ENCODE assay signal across 22 mouse cellular contexts in the genomic region with DNA sequence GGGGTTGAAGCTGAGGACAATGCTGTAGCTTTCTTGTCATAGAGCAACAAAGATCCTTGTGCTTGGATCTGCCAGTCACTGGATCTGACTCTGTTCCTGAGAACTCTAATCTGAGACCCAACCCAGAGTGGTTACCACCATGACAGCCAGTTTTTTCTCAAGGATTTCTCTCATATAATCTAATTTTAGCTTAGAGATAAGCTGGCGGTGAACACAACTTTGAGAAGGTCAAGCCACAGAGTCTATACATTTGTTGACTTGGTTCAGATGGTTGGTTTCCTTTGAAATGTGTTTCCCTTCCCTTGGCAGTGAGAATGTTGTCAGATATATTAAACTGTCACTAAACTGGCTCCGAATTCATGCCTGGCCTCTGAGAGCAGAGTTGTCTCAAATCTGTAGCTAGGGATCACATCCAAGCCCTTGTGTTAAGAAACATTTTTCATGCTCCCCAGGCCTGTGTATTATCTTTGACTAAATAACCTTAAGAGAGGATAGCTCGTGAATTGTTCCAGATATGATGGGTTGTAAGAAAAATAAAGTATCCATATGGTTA. TPM values are rescaled to one million over a fixed set of nuclear protein-coding genes. Genes with fewer than 3 reads are reported as not detected.
DNase-seq lines count a peak whose midpoint lies in the region; ATAC-seq and TF ChIP-seq lines count a peak whose summit lies in the region.
"Had no signal": no experiment of that assay in that cellular context is flagged by ENCODE, and none has a peak within 500 bp of the region (broad histone marks: within the 10 kb centered on the region; RNA-seq: fewer than 3 reads in every experiment).

No protein-coding gene starts in this region.

- TF ChIP-seq CTCF in forebrain, postnatal 0 days (IDR thresholded peaks at IDR 0.05; ENCODE audit: low read depth): no peak

- 63% methylated on average over 3 of the region's 3 CpGs for WGBS in forebrain, postnatal 0 days
- WGBS in forebrain, embryonic 14.5 days: 83% methylated on average over 3 of the region's 3 CpGs
- 53% methylated on average over 3 of the region's 3 CpGs for WGBS in kidney, embryonic 15.5 days

- H3K9ac ChIP-seq in forebrain, postnatal 0 days: no peak overlapping the region
- H3K9ac ChIP-seq in forebrain, embryonic 14.5 days (ENCODE audit: low read length): no peak overlapping the region
- H3K9ac ChIP-seq in kidney, embryonic 15.5 days: no peak overlapping the region
- H3K9ac ChIP-seq: embryonic facial prominence, embryonic 15.5 days; hindbrain, embryonic 13.5 days had no signal

- H3K36me3 ChIP-seq in forebrain, postnatal 0 days (ENCODE audit: insufficient read depth): no peaks in the 10 kb centered on the region
- H3K36me3 ChIP-seq in forebrain, embryonic 14.5 days (ENCODE audit: control insufficient read depth, insufficient read depth, low read length): no peaks in the 10 kb centered on the region
- no peaks in the 10 kb centered on the region for H3K36me3 ChIP-seq in kidney, embryonic 15.5 days
- H3K36me3 ChIP-seq: embryonic facial prominence, embryonic 15.5 days; forebrain, embryonic 10.5 days; hindbrain, embryonic 13.5 days had no signal

- peak; percentile 53; the same call in 1 of the 2 replicates for ATAC-seq in forebrain, postnatal 0 days
- ATAC-seq in forebrain, embryonic 14.5 days: no peak
- peak; percentile 67; the same call in 1 of the 2 replicates for ATAC-seq in kidney, embryonic 15.5 days (replicated peaks; ENCODE audit: low FRiP score)
- ATAC-seq in megakaryocyte progenitor cell, adult 5-6 weeks (replicated peaks; ENCODE audit: poor library complexity): peak; percentile 31; the same call in 1 of the 2 replicates
- ATAC-seq: activated CD4-positive, CD25-positive, alpha-beta regulatory T cell, adult 4 months; hindbrain, postnatal 0 days; Patski had no signal

- H3K4me2 ChIP-seq in forebrain, postnatal 0 days (ENCODE audit: low read depth): no peak overlapping the region
- H3K4me2 ChIP-seq in forebrain, embryonic 14.5 days (ENCODE audit: low read length): no peak overlapping the region
- no peak overlapping the region for H3K4me2 ChIP-seq in kidney, embryonic 15.5 days
- H3K4me2 ChIP-seq: embryonic facial prominence, embryonic 15.5 days; hindbrain, embryonic 13.5 days had no signal

- H3K9me3 ChIP-seq in forebrain, postnatal 0 days (ENCODE audit: low read length): no peaks in the 10 kb centered on the region
- H3K9me3 ChIP-seq in forebrain, embryonic 14.5 days (replicated peaks; ENCODE audit: control insufficient read depth, low read length): no peaks in the 10 kb centered on the region
- no peaks in the 10 kb centered on the region for H3K9me3 ChIP-seq in kidney, embryonic 15.5 days (replicated peaks)
- H3K9me3 ChIP-seq: embryonic facial prominence, embryonic 15.5 days; forebrain, embryonic 10.5 days; hindbrain, embryonic 13.5 days had no signal

- H3K27ac ChIP-seq in forebrain, postnatal 0 days (ENCODE audit: low read depth, low read length): no peak overlapping the region
- no peak overlapping the region for H3K27ac ChIP-seq in forebrain, embryonic 14.5 days (ENCODE audit: low read depth, low read length)
- peak overlapping the region; percentile 56 for H3K27ac ChIP-seq in kidney, embryonic 15.5 days
- H3K27ac ChIP-seq: embryonic facial prominence, embryonic 15.5 days; forebrain, embryonic 10.5 days; hindbrain, embryonic 13.5 days; hindbrain, postnatal 0 days had no signal

- H3K27me3 ChIP-seq in forebrain, postnatal 0 days (ENCODE audit: insufficient read depth, low read length): no peaks in the 10 kb centered on the region
- H3K27me3 ChIP-seq in forebrain, embryonic 14.5 days (replicated peaks; ENCODE audit: control insufficient read depth, insufficient read depth, low read length): no peaks in the 10 kb centered on the region
- no peaks in the 10 kb centered on the region for H3K27me3 ChIP-seq in kidney, embryonic 15.5 days
- H3K27me3 ChIP-seq: CH12.LX; embryonic facial prominence, embryonic 15.5 days; hindbrain, embryonic 13.5 days had no signal

- H3K4me1 ChIP-seq in forebrain, postnatal 0 days (ENCODE audit: insufficient read depth): no peaks in the 10 kb centered on the region
- H3K4me1 ChIP-seq in forebrain, embryonic 14.5 days (ENCODE audit: control insufficient read depth, insufficient read depth, low read length): no peaks in the 10 kb centered on the region
- no peaks in the 10 kb centered on the region for H3K4me1 ChIP-seq in kidney, embryonic 15.5 days
- H3K4me1 ChIP-seq: embryonic facial prominence, embryonic 15.5 days; forebrain, embryonic 10.5 days; hindbrain, embryonic 13.5 days had no signal

- DNase-seq in forebrain, postnatal 0 days: peak; percentile 15
- no peak for DNase-seq in forebrain, embryonic 14.5 days (ENCODE audit: low spot score)
- DNase-seq in kidney, adult 11 months: no peak
- peak; percentile 92 for DNase-seq in 416B (ENCODE audit: low read depth)
- DNase-seq in layer of hippocampus, adult 8-10 months (ENCODE audit: low spot score in 2 of 2): no peak
- DNase-seq: adrenal gland, postnatal 14 days; cerebellum, adult 18-20 months; cerebellum, adult 9-11 months; embryo, embryonic 11 days; gastrocnemius, postnatal 36 days; heart, adult 11 months; heart, postnatal 14 days had no signal

- H3K4me3 ChIP-seq in forebrain, postnatal 0 days (ENCODE audit: low read depth, low read length): no peak overlapping the region
- no peak overlapping the region for H3K4me3 ChIP-seq in forebrain, embryonic 14.5 days (ENCODE audit: low read depth, low read length)
- no peak overlapping the region for H3K4me3 ChIP-seq in kidney, embryonic 15.5 days (replicated peaks)
- H3K4me3 ChIP-seq: embryonic facial prominence, embryonic 15.5 days; erythroblast, embryonic 14.5 days; forebrain, embryonic 10.5 days; hindbrain, embryonic 13.5 days had no signal

RNA-seq across cellular contexts. Expression of a gene that starts 15.0 kb away (rescaled TPM):
- total RNA-seq in forebrain, postnatal 0 days (2014; rRNA removed): 60.2 and 63.4 TPM in 2 replicates
- 31.2 and 37.1 TPM in 2 replicates for polyA plus RNA-seq in forebrain, postnatal 0 days (2015; fragmentation: Nextera tagmentation; extraction: Ambion mirVana)
- polyA plus RNA-seq in forebrain, embryonic 14.5 days (2014; fragmentation: Nextera tagmentation; extraction: Ambion mirVana): 75.4 and 77.3 TPM in 2 replicates
- 58.7 and 59.9 TPM in 2 replicates for polyA plus RNA-seq in kidney, embryonic 15.5 days (2015; fragmentation: Nextera tagmentation; extraction: Ambion mirVana)
- total RNA-seq in megakaryocyte progenitor cell, adult 5-6 weeks (2015): 1,007 and 1,094 TPM in 2 replicates
- total RNA-seq in megakaryocyte progenitor cell, adult 5-6 weeks (2017): 622 and 1,143 TPM in 2 replicates
- total RNA-seq in layer of hippocampus, adult 8-10 months (2022): 10 to 100 TPM; 11.5 to 17.4 (median 13.9) TPM

Comparison
In these comparisons a context has a peak if more than half of its experiments do, and no peak if none do; other contexts are left out.
1. DNase-seq: peak in forebrain, postnatal 0 days (single experiment) and 416B (single experiment); none in forebrain, embryonic 14.5 days (single experiment), kidney, adult 11 months (single experiment) and layer of hippocampus, adult 8-10 months (0 of 2).